Mouse (Mus musculus): ENCODE measurements around the gene Sh3bp1. TPM values are rescaled to one million over a fixed set of nuclear protein-coding genes. Genes with fewer than 3 reads are reported as not detected.

Sh3bp1 gene
- total and polyA plus RNA-seq, 3 experiments: 21.0 to 80.2 TPM; not detected in 1

GRCm38 (mm10) chr15:78923585-78923984, 24.0 kb downstream of the Sh3bp1 start:
- H3K27ac ChIP-seq (ENCODE audit: control insufficient read depth, low read depth, low read length): peak overlapping the region; percentile 93
- peak overlapping the region; percentile 61 for H3K9ac ChIP-seq (ENCODE audit: control insufficient read depth, low read depth, low read length, poor library complexity, severe bottlenecking)
- H3K4me1 ChIP-seq (ENCODE audit: control insufficient read depth in 1 of 2, insufficient read depth in 2 of 2, low read length in 2 of 2): peaks cover 6 to 65% of the 10 kb centered on the region in 2 experiments
- peaks cover 10% of the 10 kb centered on the region for H3K79me2 ChIP-seq (ENCODE audit: control insufficient read depth, insufficient read depth, low read length, poor library complexity)
- peak; percentile 96 for DNase-seq (ENCODE audit: low read depth, low spot score)
- H3K9me3 ChIP-seq (replicated peaks; ENCODE audit: insufficient read depth, low read length): no peaks in the 10 kb centered on the region
- peak overlapping the region; percentile 33 to 36 for H3K4me3 ChIP-seq (ENCODE audit: control insufficient read depth in 1 of 2, insufficient read depth in 1 of 2, low read depth in 2 of 2, low read length in 2 of 2)
- H3K36me3 ChIP-seq (ENCODE audit: control insufficient read depth in 1 of 2, insufficient read depth in 2 of 2, low read length in 2 of 2): peaks cover 0 to 41% of the 10 kb centered on the region in 2 experiments; a peak in 2 of 4 replicates
- H3K27me3 ChIP-seq (ENCODE audit: control insufficient read depth in 1 of 2, insufficient read depth in 2 of 2, low read length in 2 of 2): no peaks in the 10 kb centered on the region
- TF ChIP-seq JUND (IDR thresholded peaks at IDR 0.05; ENCODE audit: low read depth, low read length) (no peak), MYC (IDR thresholded peaks at IDR 0.05; ENCODE audit: low read depth, low read length) (no peak; the same call in 1 of the 2 replicates), MXI1 (IDR thresholded peaks at IDR 0.05; ENCODE audit: low read depth, low read length) (no peak; the same call in 1 of the 2 replicates), CHD1 (IDR thresholded peaks at IDR 0.05; ENCODE audit: low read depth, low read length) (no peak), ZMIZ1 (IDR thresholded peaks at IDR 0.05; ENCODE audit: low read depth, low read length) (peak; percentile 86), CTCF (IDR thresholded peaks at IDR 0.05 in 2 of 3, conservative IDR thresholded peaks at IDR 0.05 in 1 of 3; ENCODE audit: control insufficient read depth in 1 of 3, insufficient read depth in 1 of 3, low read depth in 2 of 3, low read length in 3 of 3, poor library complexity in 1 of 3, severe bottlenecking in 1 of 3) (no peak), SMC3 (IDR thresholded peaks at IDR 0.05; ENCODE audit: low read depth, low read length) (no peak), NELFE (IDR thresholded peaks at IDR 0.05; ENCODE audit: low read depth, low read length) (peak; percentile 78), NRF1 (IDR thresholded peaks at IDR 0.05; ENCODE audit: insufficient read depth, low read depth, low read length, poor library complexity, severe bottlenecking) (no peak), ETS1 (IDR thresholded peaks at IDR 0.05; ENCODE audit: low read depth, low read length) (peak; percentile 78), BHLHE40 (IDR thresholded peaks at IDR 0.05; ENCODE audit: borderline replicate concordance, low read depth, low read length) (peak; percentile 57; the same call in 1 of the 2 replicates), POLR2AphosphoS2 (IDR thresholded peaks at IDR 0.05; ENCODE audit: low read length) (peak; percentile 44; the same call in 1 of the 2 replicates), EP300 (IDR thresholded peaks at IDR 0.05; ENCODE audit: low read depth in 1 of 2, low read length in 2 of 2) (peak; percentile 77 to 95), SIN3A (IDR thresholded peaks at IDR 0.05; ENCODE audit: low read length) (peak; percentile 71), MAFK (IDR thresholded peaks at IDR 0.05; ENCODE audit: borderline replicate concordance, low read depth, low read length) (no peak), USF1 (IDR thresholded peaks at IDR 0.05; ENCODE audit: low read depth, low read length) (no peak), HCFC1 (IDR thresholded peaks at IDR 0.05; ENCODE audit: low read depth, low read length) (peak; percentile 65), ELF1 (IDR thresholded peaks at IDR 0.05; ENCODE audit: low read depth, low read length) (no peak), RCOR1 (IDR thresholded peaks at IDR 0.05; ENCODE audit: low read depth, low read length) (peak; percentile 85), TCF12 (IDR thresholded peaks at IDR 0.05; ENCODE audit: low read depth, low read length) (peak; percentile 87), MYB (IDR thresholded peaks at IDR 0.05; ENCODE audit: low read depth, low read length) (peak; percentile 88), TBP (IDR thresholded peaks at IDR 0.05; ENCODE audit: low read depth, low read length) (peak; percentile 79), ZKSCAN1 (IDR thresholded peaks at IDR 0.05; ENCODE audit: low read depth, low read length) (no peak), UBTF (IDR thresholded peaks at IDR 0.05; ENCODE audit: borderline replicate concordance, insufficient read depth, low read depth, low read length) (no peak), TAL1 (IDR thresholded peaks at IDR 0.05; ENCODE audit: low read length) (peak; percentile 42; the same call in 1 of the 2 replicates), GABPA (IDR thresholded peaks at IDR 0.05; ENCODE audit: low read depth, low read length) (no peak), CHD2 (IDR thresholded peaks at IDR 0.05; ENCODE audit: low read length) (no peak), GATA1 (IDR thresholded peaks at IDR 0.05; ENCODE audit: low read depth, low read length) (peak; percentile 65), RAD21 (IDR thresholded peaks at IDR 0.05; ENCODE audit: low read depth, low read length) (no peak), USF2 (IDR thresholded peaks at IDR 0.05; ENCODE audit: borderline replicate concordance in 1 of 2, insufficient read depth in 1 of 2, low read depth in 1 of 2, low read length in 2 of 2) (no peak), E2F4 (IDR thresholded peaks at IDR 0.05; ENCODE audit: borderline replicate concordance, low read depth, low read length) (no peak), MAX (IDR thresholded peaks at IDR 0.05; ENCODE audit: low read length) (no peak; the same call in 1 of the 2 replicates), ZNF384 (IDR thresholded peaks at IDR 0.05; ENCODE audit: low read depth, low read length) (no peak), ZC3H11A (IDR thresholded peaks at IDR 0.05; ENCODE audit: low read depth, low read length) (no peak), MAZ (IDR thresholded peaks at IDR 0.05; ENCODE audit: low read depth, low read length) (peak; percentile 88), KAT2A (conservative IDR thresholded peaks at IDR 0.05; ENCODE audit: low read depth, low read length) (no peak), POLR2A (IDR thresholded peaks at IDR 0.05; ENCODE audit: control insufficient read depth in 1 of 2, insufficient read depth in 1 of 2, low read depth in 1 of 2, low read length in 2 of 2, poor library complexity in 1 of 2) (peak; percentile 53 to 80; a peak in 3 of 4 replicates), MEF2A (IDR thresholded peaks at IDR 0.05; ENCODE audit: extremely low read depth, insufficient replicate concordance, low read depth, low read length, poor library complexity, severe bottlenecking) (no peak)
